Mouse (Mus musculus) heart, postnatal 0 days (tissue): ENCODE measurements around the gene Crip1. TPM values are rescaled to one million over a fixed set of nuclear protein-coding genes. Genes with fewer than 3 reads are reported as not detected.

ENCODE experiments used
- ATAC-seq: fragments of 200-750 bp; cut with Nextera tagmentation; 2 replicates; pipeline ENCODE4 v1.8.0; 2017; ENCODE audit warnings: low read depth, moderate number of reproducible peaks, moderate library complexity; ENCODE audit not compliant: insufficient read depth
- DNase-seq: peaks from one replicate; pipeline ENCODE4 v3.0.0-alpha.2; 2016; ENCODE audit warnings: low spot score
- H3K27ac ChIP-seq: fragments of 300-500 bp; sonication (generic); 2 replicates; pipeline ENCODE4 v1.5.1; 2014; ENCODE audit warnings: low read depth, mild to moderate bottlenecking
- H3K27me3 ChIP-seq: fragments of 300-500 bp; sonication (generic); 2 replicates; pipeline ENCODE4 v1.6.1; 2014; ENCODE audit warnings: low read length, mixed read lengths; ENCODE audit not compliant: control insufficient read depth, insufficient read depth
- H3K36me3 ChIP-seq: fragments of 300-500 bp; sonication (generic); replicated peaks from 2 replicates; pipeline ENCODE4 v1.6.1; 2014; ENCODE audit warnings: low read length, mixed read lengths; ENCODE audit not compliant: control insufficient read depth, insufficient read depth
- H3K4me1 ChIP-seq: fragments of 300-500 bp; sonication (generic); 2 replicates; pipeline ENCODE4 v1.6.1; 2014; ENCODE audit warnings: antibody characterized with exemption; ENCODE audit not compliant: control insufficient read depth, insufficient read depth
- H3K4me2 ChIP-seq: fragments of 300-500 bp; sonication (generic); 2 replicates; pipeline ENCODE4 v1.6.1; 2014; ENCODE audit warnings: low read depth, mild to moderate bottlenecking, low read length, moderate library complexity
- H3K4me3 ChIP-seq: fragments of 300-500 bp; sonication (generic); 2 replicates; pipeline ENCODE4 v1.5.1; 2014; ENCODE audit warnings: low read depth, low read length
- H3K9ac ChIP-seq: fragments of 300-500 bp; sonication (generic); replicated peaks from 2 replicates; pipeline ENCODE4 v1.6.1; 2014; ENCODE audit warnings: low read depth, low read length, mixed read lengths
- H3K9me3 ChIP-seq: fragments of 300-500 bp; sonication (generic); replicated peaks from 2 replicates; pipeline ENCODE4 v1.6.1; 2016; ENCODE audit warnings: low read length; ENCODE audit not compliant: control insufficient read depth
- CTCF ChIP-seq: IDR thresholded peaks from 2 replicates; pipeline ENCODE4 v1.5.1; 2016; ENCODE audit warnings: antibody characterized with exemption, control low read depth, low read depth
- EP300 ChIP-seq: IDR thresholded peaks from 2 replicates; pipeline ENCODE4 v1.6.1; 2016; ENCODE audit warnings: antibody characterized with exemption, low read depth
- WGBS: fragments of 180-500 bp; shearing (Covaris S2); extraction: QIAGEN DNeasy Blood & Tissue Kit; methylation state at CpG from one replicate; pipeline ENCODE4 v1.1.7; 2014; 5-methylcytosine and 5-hydroxymethylcytosine counted together
- polyA plus RNA-seq: library from polyadenylated mRNA; unstranded; fragments of >200 nt; fragmentation: Nextera tagmentation; extraction: Ambion mirVana; gene quantifications from 2 replicates; pipeline ENCODE4 v1.2.1, GENCODE M21; 2015
- total RNA-seq: library from RNA; depleted of rRNA; stranded (reverse); fragments of >200 nt; gene quantifications from 2 replicates; pipeline ENCODE4 v1.2.3, GENCODE M21; 2014; ENCODE audit warnings: low replicate concordance; rRNA removed

Gene Crip1
- total and polyA plus RNA-seq, 2 experiments from 2014 or later, result 286 to 831 TPM

- no peak for DNase-seq
These were observed 55.2 kb downstream of the Crip1 start for GRCm38 (mm10) chr12:113201301-113201700.

GRCm38 (mm10) chr12:113202008-113202407 lies 55.9 kb downstream of the Crip1 start:
- Histone ChIP-seq H3K36me3 (no peaks in the 10 kb centered on the region), H3K9me3 (no peaks in the 10 kb centered on the region), H3K4me3 (no peak overlapping the region), H3K4me2 (no peak overlapping the region), H3K4me1 (no peaks in the 10 kb centered on the region), H3K27me3 (no peaks in the 10 kb centered on the region), H3K9ac (no peak overlapping the region), H3K27ac (no peak overlapping the region)
- no peak for DNase-seq
- TF ChIP-seq CTCF, result no peak
- no peak for TF ChIP-seq EP300
- no peak for ATAC-seq

More at GRCm38 (mm10) chr12:113201301-113201700, 55.2 kb downstream of the Crip1 start:
- whole genome bisulfite sequencing, result 79% methylated on average over 4 of the region's 4 CpGs
- H3K9ac ChIP-seq, result no peak overlapping the region
- H3K27ac ChIP-seq, result no peak overlapping the region
- H3K4me2 ChIP-seq, result no peak overlapping the region
- H3K9me3 ChIP-seq, result no peaks in the 10 kb centered on the region
- no peak overlapping the region for H3K4me3 ChIP-seq
- no peaks in the 10 kb centered on the region for H3K4me1 ChIP-seq
- no peaks in the 10 kb centered on the region for H3K27me3 ChIP-seq
- ATAC-seq, result no peak
- H3K36me3 ChIP-seq, result no peaks in the 10 kb centered on the region
- TF ChIP-seq CTCF (no peak), EP300 (no peak)

Other genes with a start within 250 kb of the Crip1 start
- 22.7 and 58.5 TPM in 2 replicates for gene Jag2, start 216.5 kb upstream of the Crip1 start, total RNA-seq
- 1.8 and 3.3 TPM in 2 replicates for gene Jag2, start 216.5 kb upstream of the Crip1 start, polyA plus RNA-seq
- 13.5 and 33.9 TPM in 2 replicates for gene Nudt14, start 204.2 kb upstream of the Crip1 start, total RNA-seq
- gene Nudt14, start 204.2 kb upstream of the Crip1 start, polyA plus RNA-seq, result 28.2 and 33.2 TPM in 2 replicates
- 62.7 and 70.2 TPM in 2 replicates for gene Btbd6, start 169.8 kb upstream of the Crip1 start, total RNA-seq
- 20.4 and 21.6 TPM in 2 replicates for gene Btbd6, start 169.8 kb upstream of the Crip1 start, polyA plus RNA-seq
- 26.0 and 51.9 TPM in 2 replicates for gene Brf1, start 145.6 kb upstream of the Crip1 start, total RNA-seq
- 24.5 TPM in 2 replicates for gene Brf1, start 145.6 kb upstream of the Crip1 start, polyA plus RNA-seq
- gene Pacs2, start 131.8 kb upstream of the Crip1 start, total RNA-seq, result 20.4 and 38.5 TPM in 2 replicates
- 4.3 and 5.1 TPM in 2 replicates for gene Pacs2, start 131.8 kb upstream of the Crip1 start, polyA plus RNA-seq
- not detected in 2 replicates for gene Tex22, start 71.8 kb upstream of the Crip1 start, total RNA-seq
- not detected in 2 replicates for gene Tex22, start 71.8 kb upstream of the Crip1 start, polyA plus RNA-seq
- 26.3 and 32.0 TPM in 2 replicates for gene Mta1, start 48.0 kb upstream of the Crip1 start, total RNA-seq
- gene Mta1, start 48.0 kb upstream of the Crip1 start, polyA plus RNA-seq, result 10.9 and 11.8 TPM in 2 replicates
- 1,394 and 1,556 TPM in 2 replicates for gene Crip2, start 6.1 kb upstream of the Crip1 start, total RNA-seq
- gene Crip2, start 6.1 kb upstream of the Crip1 start, polyA plus RNA-seq, result 2,321 and 2,395 TPM in 2 replicates
- 6.7 and 16.5 TPM in 2 replicates for gene Tedc1, start 10.1 kb downstream of the Crip1 start, total RNA-seq
- 4.5 and 4.9 TPM in 2 replicates for gene Tedc1, start 10.1 kb downstream of the Crip1 start, polyA plus RNA-seq
- 0.97 and 4.8 TPM in 2 replicates for gene Tmem121, start 39.6 kb downstream of the Crip1 start, total RNA-seq
- 1.2 TPM in 2 replicates for gene Tmem121, start 39.6 kb downstream of the Crip1 start, polyA plus RNA-seq